Mouse (Mus musculus): Measurements from ENCODE around the gene Ano2. TPM values are rescaled to one million over a fixed set of nuclear protein-coding genes. Genes with fewer than 3 reads are reported as not detected.

Gene Ano2
- not detected for total RNA-seq (2022)

- no peak for DNase-seq (ENCODE audit: low spot score)
These were observed at the start of gene Ano2 for GRCm38 (mm10) chr6:125690057-125690703. Ano2 (plus strand) TSS chr6:125690419.

- no peak for DNase-seq (ENCODE audit: low spot score)
These were observed 49.7 kb upstream of the Ano2 start for GRCm38 (mm10) chr6:125640486-125640885.

GRCm38 (mm10) chr6:125641146-125641545 is 49.1 kb upstream of the Ano2 start:
- DNase-seq (ENCODE audit: low spot score): no peak

GRCm38 (mm10) chr6:125648964-125649363 is 41.3 kb upstream of the Ano2 start:
- DNase-seq (ENCODE audit: low spot score): no peak

- no peak for DNase-seq (ENCODE audit: low spot score)
These were observed 38.9 kb upstream of the Ano2 start for GRCm38 (mm10) chr6:125651335-125651734.

GRCm38 (mm10) chr6:125653416-125653815 is 36.8 kb upstream of the Ano2 start:
- DNase-seq (ENCODE audit: low spot score): no peak

- no peak for DNase-seq (ENCODE audit: low spot score)
These were observed 33.3 kb upstream of the Ano2 start for GRCm38 (mm10) chr6:125656921-125657320.

GRCm38 (mm10) chr6:125657966-125658365 is 32.3 kb upstream of the Ano2 start:
- DNase-seq (ENCODE audit: low spot score): no peak

- DNase-seq (ENCODE audit: low spot score): peak; percentile 61
These were observed 28.9 kb upstream of the Ano2 start for GRCm38 (mm10) chr6:125661106-125661877.

- no peak for DNase-seq (ENCODE audit: low spot score)
These were observed 26.3 kb upstream of the Ano2 start for GRCm38 (mm10) chr6:125663906-125664305.

GRCm38 (mm10) chr6:125671835-125672234 is 18.4 kb upstream of the Ano2 start:
- no peak for DNase-seq (ENCODE audit: low spot score)

- DNase-seq (ENCODE audit: low spot score): no peak
These were observed 11.7 kb upstream of the Ano2 start for GRCm38 (mm10) chr6:125678492-125678891.

GRCm38 (mm10) chr6:125680613-125681012 is 9.6 kb upstream of the Ano2 start:
- DNase-seq (ENCODE audit: low spot score): no peak

- peak; percentile 8 for DNase-seq (ENCODE audit: low spot score)
These were observed 4.8 kb upstream of the Ano2 start for GRCm38 (mm10) chr6:125685420-125685819.

- DNase-seq (ENCODE audit: low spot score): no peak
These were observed 2.2 kb upstream of the Ano2 start for GRCm38 (mm10) chr6:125687986-125688385.

GRCm38 (mm10) chr6:125701146-125701545 is 10.9 kb downstream of the Ano2 start:
- DNase-seq (ENCODE audit: low spot score): no peak

GRCm38 (mm10) chr6:125711261-125711660 is 21.0 kb downstream of the Ano2 start:
- no peak for DNase-seq (ENCODE audit: low spot score)

GRCm38 (mm10) chr6:125726408-125726807 is 36.2 kb downstream of the Ano2 start:
- DNase-seq (ENCODE audit: low spot score): no peak

GRCm38 (mm10) chr6:125727484-125727911 is 37.3 kb downstream of the Ano2 start:
- no peak for DNase-seq (ENCODE audit: low spot score)

GRCm38 (mm10) chr6:125729471-125729870 is 39.3 kb downstream of the Ano2 start:
- no peak for DNase-seq (ENCODE audit: low spot score)

GRCm38 (mm10) chr6:125729986-125730535 is 39.8 kb downstream of the Ano2 start:
- DNase-seq (ENCODE audit: low spot score): no peak

- no peak for DNase-seq (ENCODE audit: low spot score)
These were observed 47.5 kb downstream of the Ano2 start for GRCm38 (mm10) chr6:125737511-125738285.

Data from heart, adult 8-10 months (tissue).